Mouse (Mus musculus) brain, embryonic 18.5 days (tissue): ENCODE data around the gene Adgrg1.

ENCODE experiments used
- DNase-seq: peaks from one replicate; pipeline ENCODE4 v3.0.0-alpha.2; 2012; ENCODE audit warnings: low read depth, low spot score

The Adgrg1 gene

DNA sequence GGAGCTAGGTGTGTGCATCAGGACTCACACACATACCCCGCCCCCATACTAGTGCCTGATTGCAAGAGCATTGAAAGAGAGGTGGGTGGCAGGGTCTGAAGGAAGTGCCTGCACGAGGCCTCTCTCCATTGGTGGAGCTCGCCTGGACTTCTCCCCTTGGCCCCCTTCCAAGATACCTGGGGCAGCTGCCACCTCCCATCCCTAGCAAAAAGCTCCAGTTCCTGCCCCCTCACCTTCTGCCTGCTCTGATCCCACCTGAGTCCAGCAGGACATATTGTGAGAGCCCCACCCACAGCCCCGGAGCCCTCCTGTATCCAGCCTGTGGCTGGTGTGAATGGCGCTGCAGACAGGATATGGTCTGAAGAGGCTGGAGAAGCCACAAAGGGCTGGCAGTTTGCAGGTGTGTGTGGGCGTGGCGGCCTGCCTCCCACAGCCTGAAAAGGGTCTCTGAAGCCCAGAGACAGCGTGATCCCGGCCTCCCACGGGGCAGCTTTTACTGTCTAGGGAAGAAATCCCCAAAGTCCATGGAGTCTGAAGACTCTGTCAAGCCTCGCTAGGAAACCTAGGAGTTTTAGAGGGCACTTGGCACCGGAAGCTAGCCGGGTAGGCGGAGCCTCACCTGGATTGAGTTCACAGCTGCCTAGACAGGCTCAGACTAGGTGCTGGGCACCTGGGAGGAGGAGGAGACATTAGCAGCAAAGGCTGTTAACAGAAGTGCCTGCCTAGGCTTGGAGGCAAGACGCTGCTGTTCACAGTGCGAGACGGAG is 2.3 kb downstream of the Adgrg1 start:
- DNase-seq = no peak

DNA sequence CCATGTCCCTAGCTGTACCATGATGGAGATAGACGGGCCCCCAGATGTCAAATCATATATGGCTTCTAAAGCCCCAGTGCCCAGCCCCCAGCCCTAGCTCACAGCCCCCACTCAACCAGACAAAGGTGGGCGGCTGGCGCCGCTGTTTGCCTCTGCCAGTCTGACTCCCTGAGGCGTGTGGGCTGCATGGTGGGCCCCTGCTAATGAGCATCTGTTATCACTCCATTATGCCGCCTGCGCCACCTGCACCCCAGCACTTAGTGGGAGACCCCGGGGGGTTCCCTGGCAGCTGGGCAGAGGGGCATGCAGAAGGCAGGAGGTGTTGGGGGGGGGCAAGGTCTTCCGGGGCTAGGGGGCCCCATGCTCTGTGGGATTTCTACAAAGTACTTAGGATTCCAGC is 3.6 kb downstream of the Adgrg1 start:
- DNase-seq = no peak

DNA sequence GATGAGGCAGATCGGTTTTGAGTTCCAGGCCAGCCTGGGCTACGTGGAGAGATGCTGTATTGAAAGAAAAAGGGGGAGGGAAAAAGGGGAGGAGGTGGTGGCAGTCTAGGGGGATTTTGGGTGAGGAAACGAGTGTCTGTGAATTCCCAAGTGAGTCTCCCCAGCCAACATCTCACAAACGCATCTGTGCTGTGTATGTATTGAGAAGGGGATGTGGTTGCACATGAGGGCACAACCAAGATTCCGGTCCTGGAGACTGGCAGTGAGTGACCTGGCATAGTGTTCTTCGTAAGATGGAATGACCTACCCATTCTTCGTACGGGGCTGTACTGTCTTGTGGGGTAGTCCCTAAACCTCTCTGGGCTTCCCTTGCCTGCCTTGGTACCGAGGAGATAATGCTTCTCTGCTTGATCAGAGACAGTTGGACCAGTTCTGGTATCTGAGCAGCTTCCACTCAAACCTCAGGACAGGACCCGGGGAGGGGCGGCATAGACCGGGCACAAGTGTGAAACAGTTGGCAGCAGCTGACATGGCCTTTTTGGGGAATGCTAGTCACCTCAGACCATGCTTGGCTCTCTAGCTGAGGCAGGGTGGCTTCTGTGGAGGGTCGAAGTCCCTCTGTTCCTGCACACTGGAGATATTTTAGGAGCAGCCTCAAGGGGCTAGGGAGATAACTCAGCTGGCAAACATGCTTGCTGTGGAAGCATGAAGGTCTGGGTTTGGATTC is 4.2 kb downstream of the Adgrg1 start:
- no peak for DNase-seq

DNA sequence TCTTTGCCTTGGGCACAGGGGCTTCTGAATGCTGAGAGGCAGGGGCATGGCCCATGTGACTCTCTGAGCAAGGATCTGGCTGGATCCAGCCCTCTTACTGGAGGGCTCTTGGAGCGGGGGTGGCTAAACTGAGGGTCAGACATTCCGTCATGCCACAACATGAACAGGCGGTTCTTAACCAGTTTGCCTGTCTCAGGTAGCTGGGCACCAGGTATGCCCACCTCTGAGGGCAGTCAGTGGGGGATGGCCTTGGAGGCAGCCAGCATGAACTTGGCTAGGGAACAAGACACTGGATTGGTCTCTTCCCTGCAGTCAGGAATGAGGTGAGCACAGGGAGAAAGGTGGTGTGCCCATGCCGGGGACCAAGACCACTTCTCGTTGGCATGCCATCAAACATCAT is 5.6 kb downstream of the Adgrg1 start:
- DNase-seq = no peak

DNA sequence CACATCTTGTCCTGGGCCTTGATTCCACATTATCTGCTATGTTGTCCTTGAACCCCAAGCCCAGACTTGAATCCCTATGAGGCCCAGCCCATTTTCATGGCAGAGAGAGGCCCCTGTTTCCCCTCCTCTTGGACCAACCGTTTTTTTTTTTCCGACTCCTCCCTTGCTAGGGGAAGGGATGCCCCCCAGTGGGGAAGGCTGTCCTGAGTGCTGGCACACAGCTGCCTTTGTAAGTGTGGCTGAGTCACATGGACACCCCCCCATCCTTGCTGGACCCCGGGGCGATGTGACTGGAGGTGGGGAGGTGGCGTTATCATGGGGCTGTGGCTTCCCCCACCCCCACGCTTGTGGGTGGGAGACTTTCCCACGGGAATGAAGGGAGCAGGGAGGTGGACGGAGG is 6.4 kb downstream of the Adgrg1 start:
- no peak for DNase-seq

DNA sequence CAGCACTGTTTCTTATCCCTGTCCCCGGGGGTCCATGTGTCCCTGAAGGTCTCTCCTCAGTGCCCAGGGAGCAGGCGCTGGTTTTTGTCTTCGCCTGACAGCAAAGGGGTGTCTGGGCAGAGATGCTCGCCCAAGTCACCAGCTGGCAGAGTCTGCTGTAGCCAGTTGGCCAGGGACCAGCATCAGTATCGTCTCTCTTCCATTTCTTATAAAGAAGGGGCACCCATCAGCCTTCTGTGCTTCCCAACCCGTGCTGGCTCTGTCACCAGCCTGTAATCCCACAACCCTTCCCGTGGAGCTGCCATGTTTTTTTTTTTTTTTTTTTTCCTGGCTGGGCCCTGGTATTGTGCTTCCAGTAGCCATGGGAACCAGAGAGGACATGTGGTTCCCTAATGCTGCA is 7.3 kb downstream of the Adgrg1 start:
- no peak for DNase-seq

DNA sequence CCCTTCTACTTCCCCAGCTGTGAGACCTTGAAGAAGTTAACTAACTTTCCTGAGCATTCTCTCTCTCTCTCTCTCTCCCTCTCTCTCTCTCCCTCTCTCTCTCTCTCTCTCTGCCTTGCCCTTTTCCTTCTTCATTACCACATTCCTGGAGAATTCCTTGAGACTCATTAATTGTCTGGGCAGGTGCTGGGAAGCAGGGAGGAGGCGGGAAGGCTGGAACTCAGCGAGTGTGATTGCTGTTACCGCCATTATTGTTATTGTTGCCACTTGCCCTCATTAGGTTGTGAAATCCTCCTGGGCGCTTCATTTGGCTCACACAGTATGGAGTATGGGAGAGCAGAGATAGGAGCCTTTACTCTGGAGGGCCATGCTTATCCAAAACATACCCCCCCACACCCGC is 8.6 kb downstream of the Adgrg1 start:
- DNase-seq = no peak

DNA sequence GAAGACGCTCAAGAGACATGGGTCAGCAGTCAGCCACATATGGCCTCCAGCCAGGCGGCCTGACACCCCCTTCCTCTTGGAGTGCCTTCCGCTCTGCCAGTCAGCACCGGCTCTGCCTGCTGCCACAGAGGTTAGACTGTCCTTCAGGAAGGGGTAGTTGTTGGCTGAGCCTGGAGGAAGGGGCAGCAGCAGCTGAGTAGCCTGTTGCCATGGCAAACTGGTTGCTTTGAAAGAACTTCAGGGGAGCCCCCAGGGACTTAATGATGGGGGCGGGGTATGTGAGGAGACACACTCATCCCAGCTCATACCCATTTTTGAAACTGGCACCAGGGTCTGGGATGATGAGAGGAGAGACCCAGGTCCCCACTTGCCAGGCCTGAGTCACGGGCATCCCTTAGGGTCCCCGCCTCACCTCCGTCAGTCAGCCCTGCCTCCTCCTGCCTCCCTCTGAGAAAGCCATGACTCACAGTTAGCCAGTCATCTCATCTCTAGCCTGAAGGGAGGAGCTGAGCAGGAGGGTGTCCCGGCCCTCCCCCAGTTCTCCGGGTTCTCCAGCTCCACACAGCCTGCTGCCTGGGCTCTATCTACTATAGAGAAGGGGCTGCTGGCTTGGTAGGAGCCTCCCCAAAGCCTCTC is 9.4 kb downstream of the Adgrg1 start:
- DNase-seq = no peak

DNA sequence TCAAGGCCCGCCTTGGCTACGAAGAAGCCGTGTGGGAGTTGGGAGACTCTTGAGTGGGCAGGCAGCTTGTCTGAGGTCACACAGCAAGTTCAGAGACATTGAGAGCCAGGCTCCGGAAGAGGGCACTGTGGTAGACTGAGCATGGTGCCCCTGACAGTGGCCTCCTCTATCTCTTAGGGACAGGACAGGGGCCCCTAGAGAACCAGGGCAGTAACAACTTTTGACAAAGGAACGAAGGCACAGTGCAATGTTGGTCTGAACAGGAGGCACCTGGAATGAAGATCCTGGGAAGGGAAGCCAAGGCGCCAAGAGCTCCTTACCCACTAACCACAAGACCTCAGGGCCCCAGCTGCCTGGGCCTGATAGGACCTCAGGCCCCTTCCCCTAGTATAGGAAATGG is 10.5 kb downstream of the Adgrg1 start:
- DNase-seq = no peak

DNA sequence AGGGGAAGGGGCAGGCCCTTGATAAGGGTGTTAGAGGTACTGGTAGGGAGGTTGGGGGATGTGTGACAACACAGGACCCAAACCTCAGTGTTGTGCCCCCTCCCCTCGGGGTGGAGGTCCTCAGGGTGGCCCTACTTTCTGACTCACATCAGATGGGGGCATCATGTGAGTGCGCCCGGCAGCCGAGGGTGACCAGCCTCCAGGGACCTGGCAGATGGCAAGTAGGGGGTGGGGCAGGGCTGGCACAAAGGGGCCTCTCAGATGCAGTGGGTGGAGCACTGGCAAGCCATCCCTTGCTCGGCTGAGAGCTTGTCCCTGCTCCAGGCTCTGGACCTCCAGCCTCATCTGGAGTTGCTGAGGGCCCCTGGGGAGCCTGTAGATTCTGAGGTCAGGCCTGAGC is 12.1 kb downstream of the Adgrg1 start:
- no peak for DNase-seq

DNA sequence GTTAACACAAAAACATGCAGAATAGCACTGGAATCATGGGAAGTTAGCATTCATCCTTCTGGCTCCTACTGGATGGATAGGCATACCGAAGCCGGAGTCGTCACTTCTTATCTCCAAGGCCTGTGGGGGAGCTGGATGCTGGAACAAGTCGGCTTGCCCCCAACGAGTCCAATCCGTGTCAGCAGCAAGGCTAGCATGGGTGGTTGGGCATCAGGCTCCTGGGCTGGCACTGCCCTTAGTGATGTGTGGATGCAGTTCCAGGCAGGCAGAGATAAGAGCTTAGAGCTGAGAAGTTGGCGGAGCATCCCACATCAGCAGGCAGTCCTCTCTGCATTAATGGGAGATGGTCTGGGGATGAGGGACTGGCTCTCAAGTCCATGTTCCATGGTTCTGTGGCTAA is 13.0 kb downstream of the Adgrg1 start:
- DNase-seq = no peak

DNA sequence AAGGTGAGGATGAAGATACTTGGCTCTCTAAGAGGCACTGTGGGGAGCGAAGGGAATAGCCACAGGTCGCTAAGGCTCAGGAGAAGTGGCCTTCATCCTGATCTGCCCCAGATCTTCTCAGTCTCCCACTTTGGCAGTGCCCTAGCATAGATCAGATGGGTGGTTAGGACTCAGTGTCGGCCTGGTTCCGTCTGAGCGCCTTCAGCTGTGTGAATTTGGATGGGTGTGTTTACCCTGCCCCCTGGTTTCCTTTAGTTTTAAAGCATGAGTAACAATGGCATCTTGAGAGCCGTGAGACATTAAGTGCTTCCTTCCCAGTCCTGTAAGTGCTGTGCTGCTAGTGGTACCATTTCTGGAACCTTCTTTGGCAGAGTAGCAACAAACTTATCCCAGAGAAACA is 14.1 kb downstream of the Adgrg1 start:
- DNase-seq = no peak

DNA sequence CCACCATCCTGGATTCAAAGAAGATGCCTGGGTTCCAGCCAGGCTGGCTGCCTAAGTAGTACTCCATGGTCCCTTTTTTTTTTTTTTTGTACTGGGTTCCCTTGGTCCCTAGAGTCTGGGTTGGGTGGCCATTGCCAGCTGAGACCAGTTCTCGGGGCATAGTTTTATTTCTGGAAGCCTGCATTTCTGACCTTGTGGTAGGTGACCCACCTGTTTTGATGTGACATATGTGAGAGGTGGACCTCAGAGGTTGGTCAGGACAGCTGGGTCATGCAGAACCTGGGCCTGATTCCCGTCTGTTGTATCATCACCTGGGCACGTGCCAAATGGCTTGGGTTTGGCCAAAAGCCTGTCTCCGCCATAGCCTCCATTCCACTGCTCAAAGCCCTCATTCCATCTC is 15.2 kb downstream of the Adgrg1 start:
- no peak for DNase-seq

DNA sequence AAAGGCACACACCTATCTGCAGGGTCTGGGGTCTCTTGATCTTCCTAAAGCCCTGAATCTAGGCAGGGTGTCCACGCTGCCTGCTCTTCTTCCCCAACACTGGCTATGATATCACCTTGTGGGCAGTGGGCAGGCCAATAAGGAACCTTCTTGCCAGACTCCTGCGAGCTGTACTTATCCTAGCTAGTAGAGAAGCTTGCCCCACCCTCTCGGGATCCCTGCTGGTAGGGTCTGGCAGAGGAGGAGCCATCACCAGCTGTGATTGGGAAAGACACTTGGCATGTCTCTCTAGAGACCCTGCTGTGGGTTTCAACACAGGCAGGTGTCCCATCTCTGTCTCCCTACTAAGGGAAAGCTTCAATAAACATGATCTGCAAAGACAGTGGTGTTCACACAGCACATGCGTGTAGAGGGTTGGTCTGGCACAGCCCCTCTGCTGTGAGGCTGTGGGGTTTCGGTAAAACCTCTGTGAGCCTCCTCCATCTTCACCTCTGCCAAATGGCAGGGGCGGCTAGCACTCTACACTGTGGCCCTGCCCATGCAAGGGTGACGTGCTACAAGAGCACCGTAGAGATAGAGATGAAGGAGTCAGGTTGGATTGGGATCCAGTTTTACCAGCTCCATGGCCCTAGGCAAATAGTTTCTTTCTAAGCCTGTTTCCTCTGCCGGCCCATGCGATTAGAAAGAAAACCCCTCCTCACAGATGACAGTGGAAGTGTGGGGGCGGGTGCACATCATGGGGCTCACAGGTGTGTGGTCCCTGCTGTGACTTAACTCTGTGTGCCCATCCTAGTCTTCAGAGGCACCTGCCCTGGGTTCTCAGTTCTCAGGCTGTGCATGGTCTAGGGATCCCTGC is 16.3 kb downstream of the Adgrg1 start:
- DNase-seq = no peak

DNA sequence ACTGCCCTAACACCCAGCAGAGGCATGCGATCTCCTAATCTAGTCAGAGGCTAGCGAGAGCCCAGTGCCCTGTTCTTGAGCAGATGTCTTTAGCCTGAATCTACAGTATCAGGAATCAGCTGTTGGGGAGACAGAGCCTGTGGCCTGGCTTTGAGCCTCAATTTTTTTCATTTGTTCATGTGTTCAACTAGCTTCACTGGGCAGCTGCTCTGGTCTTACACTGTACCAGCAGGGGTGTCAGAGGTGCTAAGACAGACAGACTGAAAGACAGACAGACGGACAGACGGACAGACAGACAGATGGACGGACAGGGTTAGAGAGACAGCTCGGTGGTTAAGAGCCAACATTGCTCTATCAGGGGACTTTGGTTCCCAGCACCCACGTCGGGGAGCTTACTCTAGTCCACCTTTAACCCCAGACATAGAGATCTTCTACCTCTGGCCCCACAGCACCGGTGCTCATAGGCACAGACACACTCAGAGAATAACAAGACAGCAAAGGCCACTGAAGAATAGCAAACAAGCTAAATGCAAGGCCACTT is 17.0 kb downstream of the Adgrg1 start:
- DNase-seq = no peak

DNA sequence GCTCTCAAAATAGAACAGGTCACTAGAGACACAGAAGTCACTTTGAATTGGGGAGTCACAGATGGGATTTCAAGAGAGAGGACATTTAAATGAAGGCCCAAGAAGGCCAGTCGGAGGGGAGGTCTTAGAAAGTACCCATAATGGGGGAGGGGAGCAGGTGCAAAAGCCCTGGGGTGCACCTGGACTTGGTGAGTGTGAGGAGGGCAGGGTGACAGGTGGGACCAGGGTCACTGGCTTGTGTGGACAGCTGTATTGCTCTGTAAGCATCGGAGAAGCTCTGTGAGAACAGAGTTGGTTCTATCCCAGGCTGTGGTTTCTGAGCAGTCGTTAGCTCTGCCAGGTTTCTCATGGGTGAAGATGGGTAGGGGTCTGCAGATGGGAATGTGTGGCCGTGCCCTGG is 17.5 kb downstream of the Adgrg1 start:
- DNase-seq = no peak

DNA sequence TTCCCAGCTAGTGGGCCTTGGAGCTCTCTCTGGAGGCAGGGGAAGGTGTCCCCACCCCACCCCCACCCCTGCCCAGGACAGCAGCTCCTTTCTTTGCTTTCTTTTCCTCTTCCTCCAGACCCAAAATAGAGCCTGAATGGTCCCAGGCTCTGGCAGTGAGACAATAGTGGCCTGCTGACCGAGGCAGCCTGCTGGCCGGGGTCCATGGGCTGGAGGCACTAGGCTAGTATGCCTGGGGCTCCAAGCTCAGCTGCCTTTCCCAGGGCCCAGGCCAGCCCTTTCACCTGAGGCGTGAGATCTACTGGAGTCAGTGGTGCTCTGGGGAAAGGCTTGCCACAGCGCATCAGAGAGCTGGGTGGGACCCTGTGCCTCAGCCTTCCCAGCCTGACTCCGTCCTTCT is 18.0 kb downstream of the Adgrg1 start:
- DNase-seq = no peak

DNA sequence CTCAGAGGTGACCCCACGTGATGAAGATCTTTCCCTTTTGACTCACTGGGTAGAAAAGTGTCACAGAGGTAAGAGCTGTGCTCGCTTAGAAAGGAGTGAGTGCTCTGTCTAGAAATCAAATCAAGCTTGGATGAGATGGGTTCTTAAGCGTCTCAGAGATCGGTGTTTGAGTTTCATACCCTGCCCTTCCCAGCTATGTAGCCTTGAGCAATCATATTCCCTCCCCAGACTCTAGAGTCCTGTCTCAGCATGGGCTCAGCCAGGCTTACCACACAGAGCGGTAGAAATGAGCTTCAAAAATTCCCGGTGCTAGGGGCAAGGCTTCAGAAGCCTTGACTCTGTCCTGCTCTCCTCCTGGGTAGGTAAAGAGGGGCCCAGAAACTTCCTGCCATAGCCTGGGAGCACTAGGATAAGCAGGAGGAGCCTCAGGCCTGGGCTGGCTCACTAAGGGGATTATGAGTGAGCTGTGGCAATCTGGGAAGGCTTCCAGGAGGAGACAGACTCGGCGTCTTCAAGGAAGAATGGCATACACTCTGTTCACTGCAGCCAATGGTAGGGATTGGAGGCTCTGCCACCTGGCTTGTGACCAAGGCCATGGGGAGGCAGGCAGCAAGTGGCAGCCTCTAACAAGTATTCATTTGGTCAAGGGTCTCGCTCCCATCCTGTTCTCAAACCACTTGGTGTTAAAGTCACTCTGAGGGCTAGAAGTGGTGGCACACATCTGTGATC is 18.6 kb downstream of the Adgrg1 start:
- DNase-seq = no peak

DNA sequence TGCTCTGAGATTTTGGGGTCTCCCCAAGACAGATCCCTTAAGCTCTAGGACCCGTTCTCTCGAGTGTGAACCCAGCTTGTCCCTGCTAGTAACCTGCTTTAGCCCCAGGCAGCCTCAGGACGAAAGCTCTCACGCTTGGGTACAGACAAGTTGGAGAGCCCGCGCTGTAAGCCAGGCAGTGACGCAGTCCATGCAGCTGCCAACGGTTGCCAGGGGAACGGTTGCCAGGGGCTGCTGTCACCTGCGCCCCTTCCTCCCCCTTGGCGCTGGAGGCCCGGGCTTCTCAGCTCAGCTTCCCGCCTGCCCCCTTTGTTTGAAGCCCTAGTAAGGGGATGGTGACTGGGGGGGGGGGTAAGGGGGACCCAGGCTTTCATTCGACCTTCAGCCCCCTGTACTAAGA is 19.5 kb downstream of the Adgrg1 start:
- DNase-seq = peak; percentile 84

DNA sequence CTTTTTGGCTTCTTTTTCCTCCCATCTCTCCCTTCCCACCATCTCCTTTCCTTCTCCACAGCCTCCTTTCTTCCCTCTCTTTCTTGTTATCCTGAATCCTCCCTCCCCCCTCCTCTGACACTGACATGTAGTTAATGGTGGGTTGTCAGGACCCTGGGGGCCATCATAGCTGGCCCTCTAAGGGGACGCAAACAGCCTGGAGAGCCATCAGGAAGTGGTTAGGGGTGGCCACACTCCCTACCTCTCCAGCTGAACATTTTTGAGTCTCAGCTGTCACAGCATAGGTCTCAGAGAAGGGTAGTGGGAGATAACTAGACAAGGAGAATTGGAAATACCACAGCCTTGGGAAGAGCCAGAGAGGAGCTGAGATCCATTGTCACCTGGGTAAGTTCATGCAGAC is 20.0 kb downstream of the Adgrg1 start:
- DNase-seq = no peak

DNA sequence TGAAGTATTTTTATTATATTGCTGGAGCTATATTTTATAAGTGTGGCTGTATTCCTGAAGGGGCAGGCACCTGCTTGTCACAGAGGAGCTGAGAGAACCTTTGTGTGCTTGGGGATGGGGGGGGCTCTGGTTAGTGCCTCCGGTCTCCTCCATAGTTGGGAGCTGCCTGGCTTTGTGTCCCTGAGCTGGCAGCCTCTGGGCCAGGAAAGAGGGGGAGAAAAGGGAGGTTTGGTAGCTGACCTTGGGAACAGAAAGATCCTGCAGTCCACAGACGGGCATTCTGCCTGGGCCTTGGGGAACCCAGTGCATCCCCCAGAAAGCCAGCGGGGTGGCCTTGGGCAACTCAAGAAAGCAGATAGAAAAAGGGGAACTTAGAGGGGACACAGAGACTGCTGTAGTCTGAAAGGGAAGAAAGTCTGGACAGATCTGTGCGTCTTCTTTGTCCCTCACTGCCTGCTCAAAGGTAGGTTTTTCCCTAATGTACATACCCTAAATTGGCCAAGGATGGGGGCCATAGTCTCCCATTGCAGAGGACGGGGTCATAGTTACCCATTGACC is 20.9 kb downstream of the Adgrg1 start:
- no peak for DNase-seq
